Mouse (Mus musculus) heart, postnatal 0 days (tissue): ENCODE data around the gene Bub1. TPM values are rescaled to one million over a fixed set of nuclear protein-coding genes. Genes with fewer than 3 reads are reported as not detected.

Experiments used
- ATAC-seq: fragments of 200-750 bp; cut with Nextera tagmentation; 2 replicates; pipeline ENCODE4 v1.8.0; 2017; ENCODE audit warnings: low read depth, moderate number of reproducible peaks, moderate library complexity; ENCODE audit not compliant: insufficient read depth
- DNase-seq: peaks from one replicate; pipeline ENCODE4 v3.0.0-alpha.2; 2016; ENCODE audit warnings: low spot score
- H3K27ac ChIP-seq: fragments of 300-500 bp; sonication (generic); 2 replicates; pipeline ENCODE4 v1.5.1; 2014; ENCODE audit warnings: low read depth, mild to moderate bottlenecking
- H3K27me3 ChIP-seq: fragments of 300-500 bp; sonication (generic); 2 replicates; pipeline ENCODE4 v1.6.1; 2014; ENCODE audit warnings: low read length, mixed read lengths; ENCODE audit not compliant: control insufficient read depth, insufficient read depth
- H3K36me3 ChIP-seq: fragments of 300-500 bp; sonication (generic); replicated peaks from 2 replicates; pipeline ENCODE4 v1.6.1; 2014; ENCODE audit warnings: low read length, mixed read lengths; ENCODE audit not compliant: control insufficient read depth, insufficient read depth
- H3K4me1 ChIP-seq: fragments of 300-500 bp; sonication (generic); 2 replicates; pipeline ENCODE4 v1.6.1; 2014; ENCODE audit warnings: antibody characterized with exemption; ENCODE audit not compliant: control insufficient read depth, insufficient read depth
- H3K4me2 ChIP-seq: fragments of 300-500 bp; sonication (generic); 2 replicates; pipeline ENCODE4 v1.6.1; 2014; ENCODE audit warnings: low read depth, mild to moderate bottlenecking, low read length, moderate library complexity
- H3K4me3 ChIP-seq: fragments of 300-500 bp; sonication (generic); 2 replicates; pipeline ENCODE4 v1.5.1; 2014; ENCODE audit warnings: low read depth, low read length
- H3K9ac ChIP-seq: fragments of 300-500 bp; sonication (generic); replicated peaks from 2 replicates; pipeline ENCODE4 v1.6.1; 2014; ENCODE audit warnings: low read depth, low read length, mixed read lengths
- H3K9me3 ChIP-seq: fragments of 300-500 bp; sonication (generic); replicated peaks from 2 replicates; pipeline ENCODE4 v1.6.1; 2016; ENCODE audit warnings: low read length; ENCODE audit not compliant: control insufficient read depth
- CTCF ChIP-seq: IDR thresholded peaks from 2 replicates; pipeline ENCODE4 v1.5.1; 2016; ENCODE audit warnings: antibody characterized with exemption, control low read depth, low read depth
- EP300 ChIP-seq: IDR thresholded peaks from 2 replicates; pipeline ENCODE4 v1.6.1; 2016; ENCODE audit warnings: antibody characterized with exemption, low read depth
- WGBS: fragments of 180-500 bp; shearing (Covaris S2); extraction: QIAGEN DNeasy Blood & Tissue Kit; methylation state at CpG from one replicate; pipeline ENCODE4 v1.1.7; 2014; 5-methylcytosine and 5-hydroxymethylcytosine counted together
- polyA plus RNA-seq: library from polyadenylated mRNA; unstranded; fragments of >200 nt; fragmentation: Nextera tagmentation; extraction: Ambion mirVana; gene quantifications from 2 replicates; pipeline ENCODE4 v1.2.1, GENCODE M21; 2015
- total RNA-seq: library from RNA; depleted of rRNA; stranded (reverse); fragments of >200 nt; gene quantifications from 2 replicates; pipeline ENCODE4 v1.2.3, GENCODE M21; 2014; ENCODE audit warnings: low replicate concordance

Bub1 gene
- total and polyA plus RNA-seq, 2 experiments from 2014 or later, result 9.0 to 17.7 TPM

DNA sequence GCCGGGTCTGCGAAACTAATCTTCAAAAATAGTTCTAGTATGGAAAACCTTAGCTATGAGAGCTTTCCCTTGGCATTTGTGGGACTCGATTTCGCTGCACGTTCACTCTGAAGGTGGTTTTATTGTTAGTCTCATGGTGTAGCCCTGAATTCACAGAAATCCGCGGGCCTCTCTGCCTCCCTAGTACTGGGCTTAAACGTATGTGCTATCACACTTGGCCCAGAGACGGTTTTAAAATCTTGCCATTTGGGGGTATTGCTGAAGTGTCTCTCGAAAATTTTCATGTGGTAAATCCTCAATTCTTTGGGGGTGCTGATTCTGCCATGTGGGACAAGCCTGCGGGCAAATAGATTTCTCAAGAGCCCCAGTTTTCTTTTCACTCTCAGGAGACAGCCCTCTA lies 42.5 kb downstream of the Bub1 start:
- Histone ChIP-seq H3K9me3 (no peaks in the 10 kb centered on the region), H3K36me3 (no peaks in the 10 kb centered on the region), H3K27ac (peak overlapping the region; percentile 69), H3K27me3 (no peaks in the 10 kb centered on the region), H3K4me3 (peak overlapping the region; percentile 80), H3K4me1 (0 out of 2 replicates have a peak, but pooled peaks cover 7% of the 10 kb centered on the region), H3K9ac (peak overlapping the region; percentile 74), H3K4me2 (peak overlapping the region; percentile 76)
- TF ChIP-seq CTCF (no peak), EP300 (no peak)
- no peak for DNase-seq
- WGBS, result 4% methylated on average over 11 of the region's 11 CpGs
- peak; percentile 12; the same call in 1 of the 2 replicates for ATAC-seq

DNA sequence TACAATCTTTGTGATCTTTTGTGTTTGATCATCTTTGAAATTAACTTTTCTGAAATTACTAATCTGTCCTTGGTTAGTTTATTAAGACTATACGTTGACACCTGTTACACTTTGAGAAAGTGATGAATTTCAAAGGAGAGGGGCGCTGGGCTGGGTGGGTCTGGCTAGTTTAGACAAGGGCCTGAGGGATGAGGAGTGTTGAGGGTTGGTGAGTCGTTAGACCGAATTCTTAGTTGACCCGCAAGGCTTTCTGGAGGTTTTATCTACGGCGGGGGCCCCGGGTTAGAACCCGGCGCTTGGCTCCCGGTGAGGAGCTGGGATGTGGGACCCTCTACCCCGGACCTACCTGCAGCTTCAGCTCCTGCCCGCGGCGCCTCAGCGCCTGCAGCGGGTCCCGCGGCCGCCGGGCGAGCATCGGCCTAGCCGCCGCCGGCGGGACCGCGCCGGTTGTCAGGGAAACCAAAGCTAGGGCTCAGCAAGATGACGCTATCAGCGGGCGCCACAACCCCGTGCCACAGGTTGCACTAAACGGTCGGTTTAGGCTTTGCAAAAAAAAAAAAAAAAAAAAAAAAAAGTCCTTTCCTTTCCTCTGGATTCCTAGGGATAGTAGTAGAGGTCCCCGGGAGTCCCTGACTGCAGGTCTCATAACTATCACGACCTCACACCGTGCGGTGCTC lies 43.1 kb downstream of the Bub1 start, which contains the start of gene Nphp1:
Gene Nphp1 (minus strand): TSS at position 458 of the 677 bp plus-strand sequence.
- no peaks in the 10 kb centered on the region for H3K36me3 ChIP-seq
- DNase-seq (peak; percentile 76), ATAC-seq (peak; percentile 82)
- H3K27me3 ChIP-seq, result no peaks in the 10 kb centered on the region
- no peaks in the 10 kb centered on the region for H3K9me3 ChIP-seq
- WGBS, result under 1% methylated on average over 40 of the region's 40 CpGs
- TF ChIP-seq CTCF, result no peak
- peak within 1 kb of the TSS; percentile 74 for H3K9ac ChIP-seq
- 0 out of 2 replicates have a peak, but pooled peaks cover 7% of the 10 kb centered on the region for H3K4me1 ChIP-seq
- H3K4me3 ChIP-seq, result peak within 1 kb of the TSS; percentile 80
- peak within 1 kb of the TSS; percentile 76 for H3K4me2 ChIP-seq
- H3K27ac ChIP-seq, result peak within 1 kb of the TSS; percentile 69

DNA sequence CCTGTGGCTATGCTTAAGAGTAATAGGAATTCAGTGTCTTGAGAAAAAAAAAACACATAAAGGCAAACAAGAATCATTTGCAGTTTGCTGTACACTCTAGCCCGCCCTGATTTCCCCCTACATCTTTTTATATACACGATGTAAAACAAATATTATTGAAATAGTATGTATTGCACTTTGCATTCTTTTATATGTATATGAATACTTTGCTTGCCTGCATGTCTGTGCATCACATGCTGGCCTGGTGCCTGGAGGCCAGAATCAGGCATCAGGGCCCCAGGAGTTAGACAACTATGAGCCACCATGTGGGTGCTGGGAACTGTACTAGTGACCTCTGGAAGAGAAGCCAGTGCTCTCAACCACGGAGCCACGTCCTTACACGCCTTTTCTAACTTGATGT lies 44.4 kb downstream of the Bub1 start:
- Histone ChIP-seq H3K27ac (no peak overlapping the region), H3K4me3 (no peak overlapping the region), H3K36me3 (no peaks in the 10 kb centered on the region), H3K9me3 (no peaks in the 10 kb centered on the region), H3K4me2 (no peak overlapping the region), H3K9ac (no peak overlapping the region), H3K4me1 (0 out of 2 replicates have a peak, but pooled peaks cover 7% of the 10 kb centered on the region), H3K27me3 (no peaks in the 10 kb centered on the region)
- ATAC-seq (no peak), DNase-seq (no peak)
- 90% methylated on average over 5 of the region's 5 CpGs for WGBS
- no peak for TF ChIP-seq CTCF
- TF ChIP-seq EP300, result no peak

DNA sequence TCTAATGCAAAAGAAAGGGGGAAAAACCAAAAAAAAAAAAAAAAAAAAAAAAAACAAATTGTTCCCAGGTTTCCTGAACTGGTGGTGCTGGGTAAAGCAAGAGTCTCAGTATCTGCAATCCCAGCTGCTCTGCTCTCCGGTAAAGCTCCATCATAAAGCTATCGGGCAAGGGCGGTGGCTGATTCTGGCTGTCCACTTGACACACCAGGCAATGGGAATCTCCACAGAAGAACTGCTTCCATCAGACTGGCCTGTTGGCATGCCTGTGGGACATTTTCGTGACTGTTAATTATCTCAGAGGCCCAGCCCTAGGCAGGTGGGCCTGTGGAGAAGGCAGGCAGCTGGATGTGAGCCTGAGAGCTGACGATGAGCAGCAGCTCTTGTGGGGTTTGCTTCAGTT lies 53.2 kb downstream of the Bub1 start:
- Histone ChIP-seq H3K27ac (no peak overlapping the region), H3K36me3 (peaks cover 8% of the 10 kb centered on the region), H3K9ac (no peak overlapping the region), H3K27me3 (no peaks in the 10 kb centered on the region), H3K4me2 (no peak overlapping the region), H3K9me3 (no peaks in the 10 kb centered on the region), H3K4me1 (no peaks in the 10 kb centered on the region), H3K4me3 (no peak overlapping the region)
- DNase-seq, result no peak
- TF ChIP-seq CTCF (no peak), EP300 (no peak)
- WGBS, result 83% methylated on average over 5 of the region's 5 CpGs
- ATAC-seq, result no peak

DNA sequence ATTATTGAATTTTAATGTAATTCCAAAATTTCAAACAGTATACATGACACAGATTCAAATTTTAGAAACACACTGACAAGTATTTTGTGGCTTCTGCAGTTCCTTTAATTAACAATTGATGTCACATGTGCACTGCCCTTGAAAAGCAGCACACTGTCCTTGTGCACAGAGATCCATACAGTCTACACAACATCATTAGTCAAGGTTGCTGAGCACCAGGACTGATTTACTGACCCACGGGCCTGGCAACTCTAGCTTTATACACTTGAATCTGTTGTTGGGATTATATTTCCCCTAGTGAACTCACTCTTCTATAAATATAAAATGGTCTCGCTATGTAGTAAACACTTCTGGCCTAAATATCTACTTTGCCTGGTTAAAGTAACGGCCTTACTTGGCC lies 56.7 kb downstream of the Bub1 start:
- 64% methylated on average over 3 of the region's 3 CpGs for WGBS
- H3K9me3 ChIP-seq, result no peaks in the 10 kb centered on the region
- no peaks in the 10 kb centered on the region for H3K27me3 ChIP-seq
- H3K4me2 ChIP-seq, result no peak overlapping the region
- TF ChIP-seq EP300 (no peak), CTCF (no peak)
- H3K9ac ChIP-seq, result no peak overlapping the region
- ATAC-seq, result no peak
- no peaks in the 10 kb centered on the region for H3K4me1 ChIP-seq
- H3K36me3 ChIP-seq, result peaks cover 26% of the 10 kb centered on the region
- DNase-seq, result no peak
- no peak overlapping the region for H3K4me3 ChIP-seq
- H3K27ac ChIP-seq, result no peak overlapping the region

DNA sequence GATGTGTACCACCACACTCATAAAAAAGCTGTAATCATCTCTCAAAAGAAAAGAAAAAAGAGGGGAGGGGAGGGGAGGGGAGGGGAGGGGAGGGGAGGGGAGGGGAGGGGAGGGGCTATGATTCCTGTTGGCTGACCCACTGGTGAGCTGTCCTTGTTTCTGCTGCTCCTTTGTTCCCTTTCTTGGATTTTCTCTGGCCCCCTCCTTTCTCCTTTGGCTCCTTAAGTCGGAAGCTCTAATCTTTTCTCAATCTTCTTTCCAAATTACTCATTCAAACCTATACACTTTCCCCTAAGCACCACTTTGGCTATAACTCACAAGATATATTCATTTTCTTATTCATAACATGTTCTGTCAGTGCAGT lies 57.1 kb downstream of the Bub1 start:
- Histone ChIP-seq H3K4me2 (no peak overlapping the region), H3K36me3 (peaks cover 30% of the 10 kb centered on the region), H3K4me1 (no peaks in the 10 kb centered on the region), H3K9ac (no peak overlapping the region), H3K4me3 (no peak overlapping the region), H3K27me3 (no peaks in the 10 kb centered on the region), H3K27ac (no peak overlapping the region), H3K9me3 (no peaks in the 10 kb centered on the region)
- DNase-seq (no peak), ATAC-seq (no peak)
- TF ChIP-seq CTCF (no peak), EP300 (no peak)
- WGBS, result 33% methylated on average over 1 of the region's 1 CpGs
